Mouse (Mus musculus) G1E (cell line): ENCODE measurements around the gene Nat8. TPM values are rescaled to one million over a fixed set of nuclear protein-coding genes. Genes with fewer than 3 reads are reported as not detected.
"Not testable (repeated sequence)": the region's sequence is repeated elsewhere in the genome, so short reads cannot be mapped to it uniquely, and the experiment has no call there.

ENCODE experiments used
- ATAC-seq: 2 replicates; pipeline ENCODE4 v1.8.0; 2016; ENCODE audit warnings: mild to moderate bottlenecking; ENCODE audit not compliant: insufficient number of reproducible peaks, poor library complexity, low FRiP score, severe bottlenecking; ENCODE audit errors: extremely low read depth
- DNase-seq: peaks from one replicate; pipeline ENCODE4 v3.0.0; 2012; ENCODE audit warnings: low spot score
- H3K27me3 ChIP-seq: 2 replicates; pipeline ENCODE4 v1.6.1; 2012; ENCODE audit warnings: mild to moderate bottlenecking, low read length, inconsistent platforms; ENCODE audit not compliant: insufficient read depth
- H3K36me3 ChIP-seq: replicated peaks from 2 replicates; pipeline ENCODE3; 2012; ENCODE audit warnings: mild to moderate bottlenecking, inconsistent platforms
- H3K4me1 ChIP-seq: 2 replicates; pipeline ENCODE4 v1.6.1; 2012; ENCODE audit warnings: low read depth, low read length, inconsistent platforms, mixed read lengths; ENCODE audit not compliant: insufficient read depth
- H3K4me3 ChIP-seq: 2 replicates; pipeline ENCODE4 v1.5.1; 2012; ENCODE audit warnings: low read depth, mild to moderate bottlenecking, inconsistent platforms, low read length, moderate library complexity, mixed read lengths
- H3K9me3 ChIP-seq: replicated peaks from 2 replicates; pipeline ENCODE4 v1.6.1; 2012; ENCODE audit warnings: inconsistent platforms
- CTCF ChIP-seq: IDR thresholded peaks from 2 replicates; pipeline ENCODE4 v1.5.1; 2012; ENCODE audit warnings: low read depth, low read length, inconsistent platforms, mixed read lengths
- GATA1 ChIP-seq: IDR thresholded peaks from 2 replicates; pipeline ENCODE4 v1.6.1; 2012; ENCODE audit warnings: borderline replicate concordance, low read length, inconsistent platforms, mixed read lengths
- GATA2 ChIP-seq: IDR thresholded peaks from 2 replicates; pipeline ENCODE4 v1.6.1; 2012; ENCODE audit warnings: low read depth, low read length, inconsistent platforms, borderline replicate concordance
- POLR2AphosphoS5 ChIP-seq: IDR thresholded peaks from 2 replicates; pipeline ENCODE4 v1.6.1; 2012; ENCODE audit warnings: low read depth, low read length, inconsistent platforms; ENCODE audit not compliant: insufficient replicate concordance
- TAL1 ChIP-seq: conservative IDR thresholded peaks from 2 replicates; pipeline ENCODE4 v1.6.1; 2012; ENCODE audit warnings: low read depth, low read length, inconsistent platforms, mixed read lengths
- polyA plus RNA-seq: library from polyadenylated mRNA; stranded (reverse); fragments of >175 nt; gene quantifications from 2 replicates; pipeline ENCODE4 v1.2.3, GENCODE M21; 2012
- total RNA-seq, 2 experiments: library from RNA; stranded (forward) in 1 of 2; stranded (reverse) in 1 of 2; fragments of 200-1000 nt in 1 of 2; fragments of >200 nt in 1 of 2; fragmentation: Nextera tagmentation in 1 of 2; gene quantifications; 2 replicates each; pipeline ENCODE4 v1.2.3; 2014 to 2017

Nat8 gene
- total and polyA plus RNA-seq, 3 experiments, result not detected

DNA sequence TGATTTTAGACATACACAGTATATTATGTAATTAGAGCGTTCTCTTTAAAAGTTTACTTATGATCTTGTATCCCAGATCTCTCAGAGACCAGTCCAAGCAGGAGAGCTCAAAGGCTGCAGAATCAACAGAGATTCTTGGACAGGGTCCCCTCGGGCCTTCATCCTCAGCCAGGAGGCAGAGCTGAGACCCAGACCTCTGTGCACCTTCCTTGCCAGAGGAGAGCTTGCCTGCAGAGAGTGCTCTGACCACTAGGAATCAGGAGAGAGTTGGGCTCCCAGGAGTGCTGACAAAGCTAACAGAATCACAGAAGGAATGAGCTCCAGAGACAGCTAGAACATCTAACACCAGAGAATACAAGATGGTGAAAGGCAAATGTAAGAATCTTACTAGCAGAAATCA, 18.5 kb downstream of the Nat8 start:
- no peak overlapping the region for H3K4me3 ChIP-seq
- no peaks in the 10 kb centered on the region for H3K4me1 ChIP-seq
- DNase-seq (no peak), ATAC-seq (no peak)
- H3K9me3 ChIP-seq, result no peaks in the 10 kb centered on the region
- peaks cover 3% of the 10 kb centered on the region; the same call in 1 of the 2 replicates for H3K27me3 ChIP-seq
- TF ChIP-seq GATA2, result no peak
- no peak for TF ChIP-seq POLR2AphosphoS5
- no peak for TF ChIP-seq TAL1
- no peak for TF ChIP-seq GATA1
- TF ChIP-seq CTCF, result no peak
- no peaks in the 10 kb centered on the region for H3K36me3 ChIP-seq

DNA sequence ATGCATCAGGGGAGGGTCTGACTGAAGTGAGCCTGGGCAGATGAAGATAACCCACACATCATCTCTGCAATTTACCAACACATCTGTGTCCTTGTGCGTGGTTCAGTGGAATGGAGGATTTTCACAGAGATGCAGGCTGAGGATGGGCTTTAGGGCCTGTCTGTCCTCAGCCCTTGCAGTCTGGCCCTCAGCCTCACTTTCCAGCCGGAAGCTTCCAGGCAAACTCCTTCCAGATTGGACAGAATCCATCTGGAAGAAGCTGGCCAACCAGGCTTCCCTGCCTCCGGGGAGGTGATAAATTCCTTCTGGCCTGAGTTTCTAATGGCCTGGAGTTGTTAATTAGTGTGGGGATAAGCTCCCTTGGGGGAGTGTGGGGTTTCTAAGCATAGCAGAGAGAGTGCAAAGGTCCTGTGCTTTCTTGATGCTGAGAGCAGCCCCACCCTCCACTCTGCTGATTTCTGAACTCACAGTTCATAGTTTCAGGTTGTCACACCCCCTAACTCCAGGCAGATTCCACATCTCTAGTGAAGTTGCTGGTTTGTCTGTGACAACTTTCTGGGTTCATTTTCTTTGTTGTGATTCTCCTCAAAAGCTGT, 20.8 kb downstream of the Nat8 start:
- not testable (repeated sequence) for H3K4me3 ChIP-seq, DNase-seq, ATAC-seq, H3K27me3 ChIP-seq, H3K4me1 ChIP-seq, H3K9me3 ChIP-seq, H3K36me3 ChIP-seq

DNA sequence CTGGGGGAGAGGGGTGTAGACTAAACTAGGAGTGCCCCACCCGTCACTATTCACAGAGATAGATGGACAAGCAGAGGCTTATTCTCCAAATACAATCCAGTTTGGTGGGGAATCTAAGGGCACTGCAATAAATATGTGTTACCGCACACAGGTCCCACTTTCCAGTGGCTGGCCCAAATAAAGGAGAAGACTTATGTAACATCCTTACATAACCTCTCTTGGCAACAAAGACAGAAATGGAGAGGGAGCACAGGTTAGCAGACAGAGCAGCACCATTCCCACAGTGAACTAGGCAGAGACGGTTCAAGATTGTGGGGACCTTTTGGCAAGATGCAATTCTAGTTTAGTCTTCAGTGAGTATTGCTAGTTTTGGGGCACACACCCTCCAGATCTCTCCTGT, 21.4 kb downstream of the Nat8 start:
- not testable (repeated sequence) for H3K4me1 ChIP-seq, DNase-seq, H3K36me3 ChIP-seq, ATAC-seq, H3K9me3 ChIP-seq, H3K27me3 ChIP-seq, H3K4me3 ChIP-seq

DNA sequence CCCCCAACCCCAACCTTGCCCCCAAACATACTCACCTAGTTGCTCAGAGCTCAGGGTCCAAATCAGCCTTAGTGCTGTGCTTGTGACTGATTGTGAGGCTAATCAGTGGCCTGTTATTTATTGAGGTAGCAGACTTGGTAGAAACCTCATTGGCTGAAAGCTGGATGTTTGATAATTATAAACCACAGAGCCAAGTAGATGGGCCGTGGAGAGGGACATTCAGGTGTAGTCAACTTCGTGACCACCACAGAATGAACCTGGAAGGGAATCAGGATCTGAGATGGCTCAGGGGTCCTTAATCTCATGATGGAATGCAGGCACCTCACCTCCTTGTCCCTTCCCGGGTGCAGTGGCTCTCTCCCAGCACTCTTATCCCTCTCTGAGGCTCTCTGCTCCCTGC, 22.1 kb downstream of the Nat8 start:
- not testable (repeated sequence) for H3K27me3 ChIP-seq, H3K4me1 ChIP-seq, H3K4me3 ChIP-seq, H3K36me3 ChIP-seq, H3K9me3 ChIP-seq, DNase-seq, ATAC-seq

DNA sequence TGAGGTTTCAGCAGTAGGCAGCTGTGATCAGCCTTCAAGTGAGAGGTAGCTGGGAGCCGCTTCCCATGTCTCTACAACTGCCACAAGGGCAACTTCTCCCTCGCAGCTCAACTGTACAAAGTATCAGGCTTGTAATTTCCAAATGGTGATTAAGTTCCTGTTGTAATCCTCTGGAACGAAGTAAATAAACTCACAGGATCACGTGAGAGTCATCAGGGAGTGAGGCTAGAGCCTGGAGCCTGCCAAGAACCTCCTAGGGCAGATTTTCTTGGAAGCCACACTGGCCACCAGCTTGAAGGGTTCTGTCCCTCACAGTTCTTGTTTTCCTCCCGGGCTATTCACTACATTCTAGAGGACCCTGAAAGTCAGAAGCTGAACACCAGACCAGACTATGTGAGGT, 28.7 kb downstream of the Nat8 start:
- not testable (repeated sequence) for H3K36me3 ChIP-seq, ATAC-seq, H3K4me3 ChIP-seq, H3K27me3 ChIP-seq, H3K4me1 ChIP-seq, DNase-seq, H3K9me3 ChIP-seq

Other genes starting within 250 kb of the Nat8 start
- 39.3 and 41.7 TPM in 2 replicates for gene Alms1, start 244.6 kb downstream of the Nat8 start, total RNA-seq (2014; fragmentation: Nextera tagmentation)
- 16.0 and 19.7 TPM in 2 replicates for gene Alms1, start 244.6 kb downstream of the Nat8 start, total RNA-seq (2017)
- gene Alms1, start 244.6 kb downstream of the Nat8 start, polyA plus RNA-seq, result 1.3 and 1.6 TPM in 2 replicates
- not detected in 2 replicates for gene Nat8f7, start 118.9 kb downstream of the Nat8 start, total RNA-seq (2014; fragmentation: Nextera tagmentation)
- not detected in 2 replicates for gene Nat8f7, start 118.9 kb downstream of the Nat8 start, total RNA-seq (2017)
- gene Nat8f7, start 118.9 kb downstream of the Nat8 start, polyA plus RNA-seq, result not detected in 2 replicates
- not detected in 2 replicates for gene Nat8f3, start 66.3 kb downstream of the Nat8 start, total RNA-seq (2014; fragmentation: Nextera tagmentation)
- gene Nat8f3, start 66.3 kb downstream of the Nat8 start, total RNA-seq (2017), result 0.12 and 0.22 TPM in 2 replicates
- gene Nat8f3, start 66.3 kb downstream of the Nat8 start, polyA plus RNA-seq, result not detected in 2 replicates
- not detected in 2 replicates for gene Nat8f6, start 11.1 kb downstream of the Nat8 start, total RNA-seq (2014; fragmentation: Nextera tagmentation)
- gene Nat8f6, start 11.1 kb downstream of the Nat8 start, total RNA-seq (2017), result not detected in 2 replicates
- not detected in 2 replicates for gene Nat8f6, start 11.1 kb downstream of the Nat8 start, polyA plus RNA-seq
- gene Nat8f5, start 11.1 kb downstream of the Nat8 start, total RNA-seq (2014; fragmentation: Nextera tagmentation), result not detected in 2 replicates
- not detected in 2 replicates for gene Nat8f5, start 11.1 kb downstream of the Nat8 start, total RNA-seq (2017)
- gene Nat8f5, start 11.1 kb downstream of the Nat8 start, polyA plus RNA-seq, result not detected in 2 replicates
- not detected in 2 replicates for gene Nat8f2, start 37.1 kb upstream of the Nat8 start, total RNA-seq (2014; fragmentation: Nextera tagmentation)
- 0.06 and 0.11 TPM in 2 replicates for gene Nat8f2, start 37.1 kb upstream of the Nat8 start, total RNA-seq (2017)
- not detected in 2 replicates for gene Nat8f2, start 37.1 kb upstream of the Nat8 start, polyA plus RNA-seq
- gene Nat8f4, start 72.8 kb upstream of the Nat8 start, total RNA-seq (2014; fragmentation: Nextera tagmentation), result 1.4 and 1.7 TPM in 2 replicates
- gene Nat8f4, start 72.8 kb upstream of the Nat8 start, total RNA-seq (2017), result 3.1 and 3.6 TPM in 2 replicates
- gene Nat8f4, start 72.8 kb upstream of the Nat8 start, polyA plus RNA-seq, result 0.11 and 0.14 TPM in 2 replicates
- 68.6 and 70.6 TPM in 2 replicates for gene Tprkb, start 79.8 kb upstream of the Nat8 start, total RNA-seq (2014; fragmentation: Nextera tagmentation)
- gene Tprkb, start 79.8 kb upstream of the Nat8 start, total RNA-seq (2017), result 74.9 and 80.9 TPM in 2 replicates
- 6.3 TPM in 2 replicates for gene Tprkb, start 79.8 kb upstream of the Nat8 start, polyA plus RNA-seq
- gene Nat8f1, start 83.6 kb upstream of the Nat8 start, total RNA-seq (2014; fragmentation: Nextera tagmentation), result 11.2 TPM in 2 replicates
- 4.8 and 6.4 TPM in 2 replicates for gene Nat8f1, start 83.6 kb upstream of the Nat8 start, total RNA-seq (2017)
- gene Nat8f1, start 83.6 kb upstream of the Nat8 start, polyA plus RNA-seq, result 1.3 and 1.9 TPM in 2 replicates
- 222 and 254 TPM in 2 replicates for gene Dusp11, start 129.6 kb upstream of the Nat8 start, total RNA-seq (2014; fragmentation: Nextera tagmentation)
- 67.6 and 82.0 TPM in 2 replicates for gene Dusp11, start 129.6 kb upstream of the Nat8 start, total RNA-seq (2017)
- gene Dusp11, start 129.6 kb upstream of the Nat8 start, polyA plus RNA-seq, result 44.4 and 59.6 TPM in 2 replicates
- gene Figla, start 184.1 kb upstream of the Nat8 start, total RNA-seq (2014; fragmentation: Nextera tagmentation), result not detected in 2 replicates
- gene Figla, start 184.1 kb upstream of the Nat8 start, total RNA-seq (2017), result not detected in 2 replicates
- not detected in 2 replicates for gene Figla, start 184.1 kb upstream of the Nat8 start, polyA plus RNA-seq
- 43.2 and 82.9 TPM in 2 replicates for gene Add2, start 196.6 kb upstream of the Nat8 start, total RNA-seq (2014; fragmentation: Nextera tagmentation)
- 106 and 121 TPM in 2 replicates for gene Add2, start 196.6 kb upstream of the Nat8 start, total RNA-seq (2017)
- 114 and 125 TPM in 2 replicates for gene Add2, start 196.6 kb upstream of the Nat8 start, polyA plus RNA-seq